Mouse (Mus musculus): ENCODE data around the gene Cacng7. TPM values are rescaled to one million over a fixed set of nuclear protein-coding genes. Genes with fewer than 3 reads are reported as not detected.

The Cacng7 gene
- polyA plus RNA-seq, 1 experiment: 63.7 TPM

GRCm38 (mm10) chr7:3291764-3292163, 41.0 kb upstream of the Cacng7 start:
- peak; percentile 58 for TF ChIP-seq POLR2A (IDR thresholded peaks at IDR 0.05; ENCODE audit: low read depth, low read length)
- TF ChIP-seq CTCF (IDR thresholded peaks at IDR 0.05; ENCODE audit: borderline replicate concordance, insufficient read depth, low read length): no peak
- H3K27ac ChIP-seq (ENCODE audit: insufficient read depth, low read length): peak overlapping the region; percentile 93
- H3K4me3 ChIP-seq (ENCODE audit: insufficient read depth, low read length): peak overlapping the region; percentile 86
- H3K4me1 ChIP-seq (ENCODE audit: control insufficient read depth, insufficient read depth, low read length): peaks cover 17% of the 10 kb centered on the region

GRCm38 (mm10) chr7:3292271-3292670, 40.5 kb upstream of the Cacng7 start:
- Histone ChIP-seq H3K4me1 (ENCODE audit: control insufficient read depth, insufficient read depth, low read length) (peaks cover 19% of the 10 kb centered on the region), H3K4me3 (ENCODE audit: insufficient read depth, low read length) (peak overlapping the region; percentile 86), H3K27ac (ENCODE audit: insufficient read depth, low read length) (peak overlapping the region; percentile 93)

- TF ChIP-seq POLR2A (IDR thresholded peaks at IDR 0.05; ENCODE audit: low read depth, low read length): peak; percentile 46
- TF ChIP-seq CTCF (IDR thresholded peaks at IDR 0.05; ENCODE audit: borderline replicate concordance, insufficient read depth, low read length): no peak
- H3K4me3 ChIP-seq (ENCODE audit: insufficient read depth, low read length): peak overlapping the region; percentile 64
- peaks cover 16% of the 10 kb centered on the region for H3K4me1 ChIP-seq (ENCODE audit: control insufficient read depth, insufficient read depth, low read length)
- H3K27ac ChIP-seq (ENCODE audit: insufficient read depth, low read length): peak overlapping the region; percentile 57
Measured at GRCm38 (mm10) chr7:3292791-3293190, 40.0 kb upstream of the Cacng7 start.

GRCm38 (mm10) chr7:3294794-3295193, 38.0 kb upstream of the Cacng7 start:
- Histone ChIP-seq H3K4me1 (ENCODE audit: control insufficient read depth, insufficient read depth, low read length) (peaks cover 12% of the 10 kb centered on the region), H3K4me3 (ENCODE audit: insufficient read depth, low read length) (no peak overlapping the region), H3K27ac (ENCODE audit: insufficient read depth, low read length) (no peak overlapping the region)
- TF ChIP-seq POLR2A (IDR thresholded peaks at IDR 0.05; ENCODE audit: low read depth, low read length): no peak
- TF ChIP-seq CTCF (IDR thresholded peaks at IDR 0.05; ENCODE audit: borderline replicate concordance, insufficient read depth, low read length): no peak

GRCm38 (mm10) chr7:3295321-3296110, 37.2 kb upstream of the Cacng7 start:
- Histone ChIP-seq H3K4me3 (ENCODE audit: insufficient read depth, low read length) (peak overlapping the region; percentile 4), H3K4me1 (ENCODE audit: control insufficient read depth, insufficient read depth, low read length) (peaks cover 10% of the 10 kb centered on the region), H3K27ac (ENCODE audit: insufficient read depth, low read length) (no peak overlapping the region)
- TF ChIP-seq CTCF (IDR thresholded peaks at IDR 0.05; ENCODE audit: borderline replicate concordance, insufficient read depth, low read length): no peak
- TF ChIP-seq POLR2A (IDR thresholded peaks at IDR 0.05; ENCODE audit: low read depth, low read length): no peak

GRCm38 (mm10) chr7:3296711-3297110, 36.0 kb upstream of the Cacng7 start:
- Histone ChIP-seq H3K4me3 (ENCODE audit: insufficient read depth, low read length) (no peak overlapping the region), H3K27ac (ENCODE audit: insufficient read depth, low read length) (no peak overlapping the region), H3K4me1 (ENCODE audit: control insufficient read depth, insufficient read depth, low read length) (peaks cover 15% of the 10 kb centered on the region)
- no peak for TF ChIP-seq POLR2A (IDR thresholded peaks at IDR 0.05; ENCODE audit: low read depth, low read length)
- TF ChIP-seq CTCF (IDR thresholded peaks at IDR 0.05; ENCODE audit: borderline replicate concordance, insufficient read depth, low read length): no peak

- H3K4me3 ChIP-seq (ENCODE audit: insufficient read depth, low read length): no peak overlapping the region
- TF ChIP-seq POLR2A (IDR thresholded peaks at IDR 0.05; ENCODE audit: low read depth, low read length) (no peak), CTCF (IDR thresholded peaks at IDR 0.05; ENCODE audit: borderline replicate concordance, insufficient read depth, low read length) (no peak)
- H3K4me1 ChIP-seq (ENCODE audit: control insufficient read depth, insufficient read depth, low read length): peaks cover 20% of the 10 kb centered on the region
- H3K27ac ChIP-seq (ENCODE audit: insufficient read depth, low read length): no peak overlapping the region
Measured at GRCm38 (mm10) chr7:3299941-3300617, 32.7 kb upstream of the Cacng7 start.

- TF ChIP-seq POLR2A (IDR thresholded peaks at IDR 0.05; ENCODE audit: low read depth, low read length) (peak; percentile 42; the same call in 1 of the 2 replicates), CTCF (IDR thresholded peaks at IDR 0.05; ENCODE audit: borderline replicate concordance, insufficient read depth, low read length) (no peak)
- H3K4me3 ChIP-seq (ENCODE audit: insufficient read depth, low read length): no peak overlapping the region
- peaks cover 19% of the 10 kb centered on the region for H3K4me1 ChIP-seq (ENCODE audit: control insufficient read depth, insufficient read depth, low read length)
- H3K27ac ChIP-seq (ENCODE audit: insufficient read depth, low read length): no peak overlapping the region
Measured at GRCm38 (mm10) chr7:3300891-3301627, 31.7 kb upstream of the Cacng7 start.

- no peak overlapping the region for H3K4me3 ChIP-seq (ENCODE audit: insufficient read depth, low read length)
- H3K4me1 ChIP-seq (ENCODE audit: control insufficient read depth, insufficient read depth, low read length): peaks cover 14% of the 10 kb centered on the region
- peak; percentile 35; the same call in 1 of the 2 replicates for TF ChIP-seq POLR2A (IDR thresholded peaks at IDR 0.05; ENCODE audit: low read depth, low read length)
- TF ChIP-seq CTCF (IDR thresholded peaks at IDR 0.05; ENCODE audit: borderline replicate concordance, insufficient read depth, low read length): no peak
- 0 out of 2 replicates have a peak overlapping the region, but pooled peaks have one; percentile 6 for H3K27ac ChIP-seq (ENCODE audit: insufficient read depth, low read length)
Measured at GRCm38 (mm10) chr7:3301628-3302555, 30.9 kb upstream of the Cacng7 start.
